Mouse (Mus musculus): ENCODE measurements at regions not wholly inside any gene's neighbourhood (a gene's known extent, or its start where the extent isn't known, plus 50 kb on each side); places are given as distances from the start of the nearest gene placed in this dataset.
"Not testable (repeated sequence)": the region's sequence is repeated elsewhere in the genome, so short reads cannot be mapped to it uniquely, and the experiment has no call there.

DNA sequence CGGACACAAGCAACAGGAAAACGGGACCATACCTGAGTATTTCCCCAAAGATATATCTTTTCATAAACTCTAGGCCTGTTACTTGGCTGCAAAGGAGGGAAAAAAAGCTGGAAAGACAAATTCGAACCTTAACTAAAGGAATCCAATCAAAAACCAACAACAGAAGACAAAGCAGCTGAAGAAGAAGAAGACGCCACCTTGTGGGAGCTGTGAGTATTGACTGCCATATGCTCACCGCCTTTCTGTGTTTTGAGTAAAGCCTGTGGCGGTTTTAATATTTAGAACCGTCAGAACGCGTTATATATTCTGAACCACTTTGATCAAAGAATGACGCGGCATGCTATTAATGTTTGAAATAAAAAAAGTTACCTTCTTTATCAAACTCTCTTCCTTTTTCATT, 126.9 kb upstream of the Sox5 start:
- DNase-seq (ENCODE audit: low spot score), result no peak
- H3K4me2 ChIP-seq (ENCODE audit: low read length), result no peak overlapping the region
- H3K4me3 ChIP-seq (replicated peaks; ENCODE audit: low read depth, low read length), result no peak overlapping the region
- no peak overlapping the region for H3K27ac ChIP-seq
- no peaks in the 10 kb centered on the region for H3K36me3 ChIP-seq (ENCODE audit: insufficient read depth, low read length)
- WGBS, result 94% methylated on average over 11 of the region's 11 CpGs
- no peak overlapping the region for H3K9ac ChIP-seq (ENCODE audit: low read depth, low read length)
- H3K27me3 ChIP-seq (ENCODE audit: insufficient read depth, low read length), result no peaks in the 10 kb centered on the region
- H3K4me1 ChIP-seq (replicated peaks; ENCODE audit: insufficient read depth, low read length), result no peaks in the 10 kb centered on the region
- no peaks in the 10 kb centered on the region for H3K9me3 ChIP-seq (replicated peaks; ENCODE audit: low read length)
- peak; percentile 26; the same call in 1 of the 2 replicates for TF ChIP-seq CTCF (IDR thresholded peaks at IDR 0.05; ENCODE audit: low read depth)
- ATAC-seq (replicated peaks; ENCODE audit: low FRiP score, low read depth), result no peak

- no peaks in the 10 kb centered on the region for H3K9me3 ChIP-seq (replicated peaks; ENCODE audit: low read length)
- no peaks in the 10 kb centered on the region for H3K4me1 ChIP-seq (replicated peaks; ENCODE audit: insufficient read depth, low read length)
- DNase-seq (ENCODE audit: low spot score), result no peak
- H3K4me3 ChIP-seq (replicated peaks; ENCODE audit: low read depth, low read length), result no peak overlapping the region
- TF ChIP-seq CTCF (IDR thresholded peaks at IDR 0.05; ENCODE audit: low read depth), result no peak
- H3K27ac ChIP-seq, result no peak overlapping the region
- H3K9ac ChIP-seq (ENCODE audit: low read depth, low read length), result no peak overlapping the region
- ATAC-seq (replicated peaks; ENCODE audit: low FRiP score, low read depth), result no peak
- H3K27me3 ChIP-seq (ENCODE audit: insufficient read depth, low read length), result no peaks in the 10 kb centered on the region
- no peaks in the 10 kb centered on the region for H3K36me3 ChIP-seq (ENCODE audit: insufficient read depth, low read length)
- WGBS, result 35% methylated on average over 10 of the region's 10 CpGs
- H3K4me2 ChIP-seq (ENCODE audit: low read length), result no peak overlapping the region
Observed at GRCm38 (mm10) chr6:144903156-144903555, 121.4 kb upstream of the Sox5 start.

DNA sequence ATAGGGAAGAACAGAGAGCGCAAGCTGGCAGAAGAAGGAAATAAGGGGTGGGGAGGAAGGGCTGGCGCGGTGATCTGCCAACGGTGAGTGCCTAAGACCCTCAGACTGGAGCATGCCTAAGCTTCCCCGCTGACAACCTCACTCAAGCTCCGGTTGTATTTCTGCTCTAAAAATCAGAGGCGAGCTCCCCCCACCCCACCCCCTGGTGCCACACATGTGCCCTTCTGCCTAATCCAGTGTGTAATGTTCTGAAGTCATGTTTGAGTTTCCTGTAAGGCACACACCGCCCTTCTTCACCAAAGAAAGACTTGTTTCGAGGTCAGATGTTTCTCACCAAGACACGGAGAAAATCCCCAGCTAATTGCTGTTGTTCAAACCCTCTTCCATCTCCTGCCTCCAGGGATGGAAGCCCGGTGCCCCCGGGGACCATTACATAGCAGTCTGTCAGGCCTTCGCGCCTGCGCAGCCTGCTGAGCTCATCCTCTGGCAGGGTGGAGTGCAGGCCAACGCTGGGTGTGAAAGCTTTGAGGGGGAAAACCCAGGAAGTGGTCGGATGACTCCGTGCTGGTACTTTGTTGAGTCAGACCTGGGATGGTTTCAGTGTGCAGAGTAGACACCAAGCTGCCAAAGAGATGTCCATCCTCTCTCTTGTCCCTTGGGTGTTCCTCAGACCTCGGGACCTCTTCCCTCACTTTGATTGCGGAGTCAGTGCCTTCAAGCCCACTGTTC, 120.7 kb upstream of the Sox5 start:
- 72% methylated on average over 20 of the region's 20 CpGs for WGBS
- ATAC-seq (replicated peaks; ENCODE audit: low FRiP score, low read depth) (no peak), DNase-seq (ENCODE audit: low spot score) (no peak)
- Histone ChIP-seq H3K4me3 (replicated peaks; ENCODE audit: low read depth, low read length) (no peak overlapping the region), H3K27me3 (ENCODE audit: insufficient read depth, low read length) (no peaks in the 10 kb centered on the region), H3K9ac (ENCODE audit: low read depth, low read length) (no peak overlapping the region), H3K9me3 (replicated peaks; ENCODE audit: low read length) (no peaks in the 10 kb centered on the region), H3K4me1 (replicated peaks; ENCODE audit: insufficient read depth, low read length) (no peaks in the 10 kb centered on the region), H3K4me2 (ENCODE audit: low read length) (no peak overlapping the region), H3K36me3 (ENCODE audit: insufficient read depth, low read length) (no peaks in the 10 kb centered on the region), H3K27ac (no peak overlapping the region)
- TF ChIP-seq CTCF (IDR thresholded peaks at IDR 0.05; ENCODE audit: low read depth), result no peak

GRCm38 (mm10) chr6:144901825-144902224, 120.0 kb upstream of the Sox5 start:
- DNase-seq (ENCODE audit: low spot score), result no peak
- no peak overlapping the region for H3K4me2 ChIP-seq (ENCODE audit: low read length)
- no peak overlapping the region for H3K4me3 ChIP-seq (replicated peaks; ENCODE audit: low read depth, low read length)
- no peak overlapping the region for H3K27ac ChIP-seq
- TF ChIP-seq CTCF (IDR thresholded peaks at IDR 0.05; ENCODE audit: low read depth), result no peak
- no peak for ATAC-seq (replicated peaks; ENCODE audit: low FRiP score, low read depth)
- no peaks in the 10 kb centered on the region for H3K4me1 ChIP-seq (replicated peaks; ENCODE audit: insufficient read depth, low read length)
- H3K9me3 ChIP-seq (replicated peaks; ENCODE audit: low read length), result no peaks in the 10 kb centered on the region
- H3K36me3 ChIP-seq (ENCODE audit: insufficient read depth, low read length), result no peaks in the 10 kb centered on the region
- WGBS, result 63% methylated on average over 9 of the region's 9 CpGs
- H3K9ac ChIP-seq (ENCODE audit: low read depth, low read length), result no peak overlapping the region
- H3K27me3 ChIP-seq (ENCODE audit: insufficient read depth, low read length), result no peaks in the 10 kb centered on the region

DNA sequence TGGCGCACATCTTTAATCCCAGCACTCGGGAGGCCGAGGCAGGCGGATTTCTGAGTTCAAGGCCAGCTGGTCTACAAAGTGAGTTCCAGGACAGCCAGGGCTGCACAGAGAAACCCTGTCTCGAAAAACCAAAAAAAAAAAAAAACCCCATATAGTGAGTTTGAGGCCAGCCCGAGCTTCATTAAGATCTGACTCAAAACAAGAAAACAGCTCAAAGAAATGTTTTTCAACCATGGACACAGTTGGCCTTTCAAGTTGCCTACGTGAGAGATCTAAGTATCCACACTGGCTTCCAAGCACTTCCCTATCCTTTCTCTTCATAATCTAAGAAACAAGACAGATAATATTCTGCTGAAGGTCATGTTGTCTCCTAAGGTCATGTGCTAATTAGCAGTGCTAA, 119.1 kb upstream of the Sox5 start:
- not testable (repeated sequence) for H3K9me3 ChIP-seq (replicated peaks; ENCODE audit: low read length); ATAC-seq (replicated peaks; ENCODE audit: low FRiP score, low read depth); H3K9ac ChIP-seq (ENCODE audit: low read depth, low read length); H3K4me1 ChIP-seq (replicated peaks; ENCODE audit: insufficient read depth, low read length); H3K36me3 ChIP-seq (ENCODE audit: insufficient read depth, low read length); H3K4me3 ChIP-seq (replicated peaks; ENCODE audit: low read depth, low read length); H3K27me3 ChIP-seq (ENCODE audit: insufficient read depth, low read length); H3K4me2 ChIP-seq (ENCODE audit: low read length); H3K27ac ChIP-seq; DNase-seq (ENCODE audit: low spot score)
- WGBS, result 94% methylated on average over 7 of the region's 7 CpGs

GRCm38 (mm10) chr6:144897526-144897925, 115.7 kb upstream of the Sox5 start:
- DNase-seq (ENCODE audit: low spot score) (no peak), ATAC-seq (replicated peaks; ENCODE audit: low FRiP score, low read depth) (no peak)
- Histone ChIP-seq H3K4me3 (replicated peaks; ENCODE audit: low read depth, low read length) (no peak overlapping the region), H3K4me1 (replicated peaks; ENCODE audit: insufficient read depth, low read length) (no peaks in the 10 kb centered on the region), H3K9me3 (replicated peaks; ENCODE audit: low read length) (no peaks in the 10 kb centered on the region), H3K9ac (ENCODE audit: low read depth, low read length) (no peak overlapping the region), H3K4me2 (ENCODE audit: low read length) (no peak overlapping the region), H3K27ac (no peak overlapping the region), H3K36me3 (ENCODE audit: insufficient read depth, low read length) (no peaks in the 10 kb centered on the region), H3K27me3 (ENCODE audit: insufficient read depth, low read length) (no peaks in the 10 kb centered on the region)
- no peak for TF ChIP-seq CTCF (IDR thresholded peaks at IDR 0.05; ENCODE audit: low read depth)
- 61% methylated on average over 3 of the region's 3 CpGs for WGBS

GRCm38 (mm10) chr6:144890914-144891313, 109.1 kb upstream of the Sox5 start:
- H3K9me3 ChIP-seq (replicated peaks; ENCODE audit: low read length), result no peaks in the 10 kb centered on the region
- H3K36me3 ChIP-seq (ENCODE audit: insufficient read depth, low read length), result no peaks in the 10 kb centered on the region
- no peaks in the 10 kb centered on the region for H3K4me1 ChIP-seq (replicated peaks; ENCODE audit: insufficient read depth, low read length)
- no peak overlapping the region for H3K27ac ChIP-seq
- TF ChIP-seq CTCF (IDR thresholded peaks at IDR 0.05; ENCODE audit: low read depth), result no peak
- H3K4me3 ChIP-seq (replicated peaks; ENCODE audit: low read depth, low read length), result no peak overlapping the region
- ATAC-seq (replicated peaks; ENCODE audit: low FRiP score, low read depth), result no peak
- no peak overlapping the region for H3K4me2 ChIP-seq (ENCODE audit: low read length)
- H3K9ac ChIP-seq (ENCODE audit: low read depth, low read length), result no peak overlapping the region
- no peaks in the 10 kb centered on the region for H3K27me3 ChIP-seq (ENCODE audit: insufficient read depth, low read length)
- 49% methylated on average over 2 of the region's 2 CpGs for WGBS
- DNase-seq (ENCODE audit: low spot score), result no peak

Measured in kidney, postnatal 0 days (tissue).